Mouse (Mus musculus) lung, postnatal 0 days (tissue): ENCODE results near the gene Upf3b.

Experiments
- CTCF ChIP-seq: IDR thresholded peaks from 2 replicates; pipeline ENCODE4 v1.5.1; 2016; ENCODE audit warnings: antibody characterized with exemption, mild to moderate bottlenecking
- EP300 ChIP-seq: IDR thresholded peaks from 2 replicates; pipeline ENCODE4 v1.6.1; 2016; ENCODE audit warnings: antibody characterized with exemption, mild to moderate bottlenecking, control low read depth

- TF ChIP-seq CTCF (no peak), EP300 (no peak)
Measured at GRCm38 (mm10) chrX:37126671-37127358, 16.7 kb upstream of the Upf3b start, which contains the start of gene Nkap.
